Mouse (Mus musculus) heart, embryonic 12.5 days (tissue): Measurements from ENCODE around the gene Iqsec1. TPM values are rescaled to one million over a fixed set of nuclear protein-coding genes. Genes with fewer than 3 reads are reported as not detected.
A peak's percentile ranks its signal among the peaks of the same experiment; 100 is the strongest.

ENCODE experiments used
- ATAC-seq: fragments of 200-750 bp; cut with Nextera tagmentation; 2 replicates; pipeline ENCODE4 v1.8.0; 2017; ENCODE audit warnings: moderate TSS enrichment, moderate library complexity; ENCODE audit not compliant: insufficient number of reproducible peaks, low FRiP score
- H3K27ac ChIP-seq: fragments of 300-500 bp; sonication (generic); 2 replicates; pipeline ENCODE4 v1.5.1; 2016; ENCODE audit warnings: mild to moderate bottlenecking, moderate library complexity; ENCODE audit not compliant: poor library complexity, severe bottlenecking
- H3K27me3 ChIP-seq: fragments of 300-500 bp; sonication (generic); replicated peaks from 2 replicates; pipeline ENCODE4 v1.6.1; 2016; ENCODE audit warnings: mild to moderate bottlenecking, moderate library complexity
- H3K36me3 ChIP-seq: fragments of 300-500 bp; sonication (generic); 2 replicates; pipeline ENCODE4 v1.6.1; 2016; ENCODE audit warnings: mild to moderate bottlenecking, moderate library complexity
- H3K4me1 ChIP-seq: fragments of 300-500 bp; sonication (generic); replicated peaks from 2 replicates; pipeline ENCODE4 v1.6.1; 2016; ENCODE audit warnings: mild to moderate bottlenecking
- H3K4me2 ChIP-seq: fragments of 300-500 bp; sonication (generic); 2 replicates; pipeline ENCODE4 v1.6.1; 2016; ENCODE audit warnings: mild to moderate bottlenecking, moderate library complexity
- H3K4me3 ChIP-seq: fragments of 300-500 bp; sonication (generic); 2 replicates; pipeline ENCODE4 v1.5.1; 2016; ENCODE audit warnings: mild to moderate bottlenecking
- H3K9ac ChIP-seq: fragments of 300-500 bp; sonication (generic); 2 replicates; pipeline ENCODE4 v1.6.1; 2016; ENCODE audit warnings: mild to moderate bottlenecking, moderate library complexity
- H3K9me3 ChIP-seq: fragments of 300-500 bp; sonication (generic); replicated peaks from 2 replicates; pipeline ENCODE4 v1.6.1; 2016; ENCODE audit warnings: mild to moderate bottlenecking, moderate library complexity
- WGBS: fragments of 180-500 bp; shearing (Covaris S2); methylation state at CpG from one replicate; pipeline ENCODE4 v1.1.7; 2016; 5-methylcytosine and 5-hydroxymethylcytosine counted together
- polyA plus RNA-seq: library from polyadenylated mRNA; unstranded; fragments of >200 nt; fragmentation: Nextera tagmentation; extraction: Ambion mirVana; gene quantifications from 2 replicates; pipeline ENCODE4 v1.2.1, GENCODE M21; 2016

Gene Iqsec1
- polyA plus RNA-seq, 1 experiment from 2014 or later: 20.8 TPM

GRCm38 (mm10) chr6:90740348-90741055 lies 248.0 kb downstream of the Iqsec1 start:
- H3K4me3 ChIP-seq: no peak overlapping the region
- H3K27ac ChIP-seq: no peak overlapping the region
- H3K4me2 ChIP-seq: no peak overlapping the region
- no peaks in the 10 kb centered on the region for H3K9me3 ChIP-seq
- 71% methylated on average over 4 of the region's 4 CpGs for WGBS
- no peaks in the 10 kb centered on the region for H3K36me3 ChIP-seq
- no peak for ATAC-seq
- H3K4me1 ChIP-seq: peaks cover 45% of the 10 kb centered on the region
- H3K27me3 ChIP-seq: no peaks in the 10 kb centered on the region
- H3K9ac ChIP-seq: no peak overlapping the region

GRCm38 (mm10) chr6:90737376-90737775 lies 251.1 kb downstream of the Iqsec1 start:
- Histone ChIP-seq H3K36me3 (no peaks in the 10 kb centered on the region), H3K4me2 (peak overlapping the region; percentile 89), H3K27ac (peak overlapping the region; percentile 67), H3K4me1 (peaks cover 47% of the 10 kb centered on the region), H3K27me3 (no peaks in the 10 kb centered on the region), H3K9ac (peak overlapping the region; percentile 94), H3K9me3 (no peaks in the 10 kb centered on the region), H3K4me3 (peak overlapping the region; percentile 88)
- WGBS: 2% methylated on average over 12 of the region's 12 CpGs
- ATAC-seq: peak; percentile 67

GRCm38 (mm10) chr6:90736691-90737245 lies 251.7 kb downstream of the Iqsec1 start:
- WGBS: under 1% methylated on average over 48 of the region's 52 CpGs
- peak; percentile 75 for ATAC-seq
- H3K27ac ChIP-seq: peak overlapping the region; percentile 67

GRCm38 (mm10) chr6:90736074-90736672 lies 252.3 kb downstream of the Iqsec1 start:
- Histone ChIP-seq H3K9ac (peak overlapping the region; percentile 94), H3K4me3 (peak overlapping the region; percentile 88), H3K27ac (peak overlapping the region; percentile 67), H3K4me1 (peaks cover 51% of the 10 kb centered on the region), H3K27me3 (no peaks in the 10 kb centered on the region), H3K4me2 (peak overlapping the region; percentile 89), H3K9me3 (no peaks in the 10 kb centered on the region), H3K36me3 (no peaks in the 10 kb centered on the region)
- 1% methylated on average over 59 of the region's 69 CpGs for WGBS
- ATAC-seq: peak; percentile 63

More at GRCm38 (mm10) chr6:90736691-90737245, 251.7 kb downstream of the Iqsec1 start:
- Histone ChIP-seq H3K4me3 (peak overlapping the region; percentile 88), H3K36me3 (no peaks in the 10 kb centered on the region), H3K27me3 (no peaks in the 10 kb centered on the region), H3K9me3 (no peaks in the 10 kb centered on the region), H3K9ac (peak overlapping the region; percentile 94), H3K4me1 (peaks cover 49% of the 10 kb centered on the region), H3K4me2 (peak overlapping the region; percentile 89)

GRCm38 (mm10) chr6:90735396-90736036 lies 253.0 kb downstream of the Iqsec1 start:
- Histone ChIP-seq H3K27ac (peak overlapping the region; percentile 67), H3K4me3 (peak overlapping the region; percentile 88), H3K27me3 (no peaks in the 10 kb centered on the region), H3K36me3 (no peaks in the 10 kb centered on the region), H3K4me2 (peak overlapping the region; percentile 89), H3K9me3 (no peaks in the 10 kb centered on the region), H3K9ac (peak overlapping the region; percentile 94), H3K4me1 (peaks cover 51% of the 10 kb centered on the region)
- WGBS: 40% methylated on average over 4 of the region's 4 CpGs
- ATAC-seq: no peak

- Histone ChIP-seq H3K9ac (peak overlapping the region; percentile 94; the same call in 1 of the 2 replicates), H3K4me3 (no peak overlapping the region), H3K27ac (no peak overlapping the region)
Observed at GRCm38 (mm10) chr6:90734806-90735205, 253.7 kb downstream of the Iqsec1 start.

GRCm38 (mm10) chr6:90731327-90731726 lies 257.2 kb downstream of the Iqsec1 start:
- no peaks in the 10 kb centered on the region for H3K36me3 ChIP-seq
- no peak overlapping the region for H3K4me3 ChIP-seq
- no peak for ATAC-seq
- H3K9me3 ChIP-seq: no peaks in the 10 kb centered on the region
- peak overlapping the region; percentile 55 for H3K27ac ChIP-seq
- no peaks in the 10 kb centered on the region for H3K27me3 ChIP-seq
- H3K9ac ChIP-seq: peak overlapping the region; percentile 28; the same call in 1 of the 2 replicates
- H3K4me1 ChIP-seq: peaks cover 72% of the 10 kb centered on the region
- 18% methylated on average over 4 of the region's 4 CpGs for WGBS
- H3K4me2 ChIP-seq: peak overlapping the region; percentile 4; the same call in 1 of the 2 replicates

More at GRCm38 (mm10) chr6:90734806-90735205, 253.7 kb downstream of the Iqsec1 start:
- Histone ChIP-seq H3K9me3 (no peaks in the 10 kb centered on the region), H3K4me1 (peaks cover 53% of the 10 kb centered on the region), H3K4me2 (peak overlapping the region; percentile 89), H3K27me3 (no peaks in the 10 kb centered on the region), H3K36me3 (no peaks in the 10 kb centered on the region)
- no peak for ATAC-seq

- Histone ChIP-seq H3K9me3 (no peaks in the 10 kb centered on the region), H3K4me3 (no peak overlapping the region), H3K36me3 (no peaks in the 10 kb centered on the region), H3K4me2 (no peak overlapping the region), H3K27ac (peak overlapping the region; percentile 17), H3K4me1 (peaks cover 66% of the 10 kb centered on the region), H3K27me3 (no peaks in the 10 kb centered on the region), H3K9ac (0 out of 2 replicates have a peak overlapping the region, but pooled peaks have one; percentile 12)
- 50% methylated on average over 5 of the region's 5 CpGs for WGBS
- no peak for ATAC-seq
Observed at GRCm38 (mm10) chr6:90729829-90730228, 258.7 kb downstream of the Iqsec1 start.

GRCm38 (mm10) chr6:90728491-90728931 lies 260.0 kb downstream of the Iqsec1 start:
- Histone ChIP-seq H3K9ac (no peak overlapping the region), H3K27ac (no peak overlapping the region), H3K27me3 (no peaks in the 10 kb centered on the region), H3K9me3 (no peaks in the 10 kb centered on the region), H3K4me3 (no peak overlapping the region), H3K4me2 (no peak overlapping the region), H3K36me3 (no peaks in the 10 kb centered on the region), H3K4me1 (peaks cover 58% of the 10 kb centered on the region)
- WGBS: 0% methylated on average over 1 of the region's 1 CpGs
- ATAC-seq: peak; percentile 70

GRCm38 (mm10) chr6:90727826-90728225 lies 260.7 kb downstream of the Iqsec1 start:
- no peak for ATAC-seq
- peaks cover 58% of the 10 kb centered on the region for H3K4me1 ChIP-seq

GRCm38 (mm10) chr6:90726711-90727122 lies 261.8 kb downstream of the Iqsec1 start:
- 78% methylated on average over 2 of the region's 2 CpGs for WGBS
- no peak overlapping the region for H3K4me3 ChIP-seq
- H3K4me1 ChIP-seq: peaks cover 54% of the 10 kb centered on the region
- no peaks in the 10 kb centered on the region for H3K9me3 ChIP-seq
- H3K27ac ChIP-seq: no peak overlapping the region
- no peak for ATAC-seq
- no peak overlapping the region for H3K4me2 ChIP-seq
- no peak overlapping the region for H3K9ac ChIP-seq
- no peaks in the 10 kb centered on the region for H3K36me3 ChIP-seq
- no peaks in the 10 kb centered on the region for H3K27me3 ChIP-seq

More at GRCm38 (mm10) chr6:90727826-90728225, 260.7 kb downstream of the Iqsec1 start:
- 80% methylated on average over 3 of the region's 3 CpGs for WGBS
- no peak overlapping the region for H3K27ac ChIP-seq
- no peak overlapping the region for H3K4me3 ChIP-seq
- H3K4me2 ChIP-seq: no peak overlapping the region
- H3K9ac ChIP-seq: no peak overlapping the region
- H3K9me3 ChIP-seq: no peaks in the 10 kb centered on the region
- H3K36me3 ChIP-seq: no peaks in the 10 kb centered on the region
- H3K27me3 ChIP-seq: no peaks in the 10 kb centered on the region
